Mouse (Mus musculus): ENCODE results near the gene Ercc1.
A peak's percentile ranks its signal among the peaks of the same experiment; 100 is the strongest.

The Ercc1 gene

GRCm38 (mm10) chr7:19309278-19309883, 35.2 kb upstream of the Ercc1 start:
- DNase-seq (ENCODE audit: low read depth, low spot score), result no peak

DNA sequence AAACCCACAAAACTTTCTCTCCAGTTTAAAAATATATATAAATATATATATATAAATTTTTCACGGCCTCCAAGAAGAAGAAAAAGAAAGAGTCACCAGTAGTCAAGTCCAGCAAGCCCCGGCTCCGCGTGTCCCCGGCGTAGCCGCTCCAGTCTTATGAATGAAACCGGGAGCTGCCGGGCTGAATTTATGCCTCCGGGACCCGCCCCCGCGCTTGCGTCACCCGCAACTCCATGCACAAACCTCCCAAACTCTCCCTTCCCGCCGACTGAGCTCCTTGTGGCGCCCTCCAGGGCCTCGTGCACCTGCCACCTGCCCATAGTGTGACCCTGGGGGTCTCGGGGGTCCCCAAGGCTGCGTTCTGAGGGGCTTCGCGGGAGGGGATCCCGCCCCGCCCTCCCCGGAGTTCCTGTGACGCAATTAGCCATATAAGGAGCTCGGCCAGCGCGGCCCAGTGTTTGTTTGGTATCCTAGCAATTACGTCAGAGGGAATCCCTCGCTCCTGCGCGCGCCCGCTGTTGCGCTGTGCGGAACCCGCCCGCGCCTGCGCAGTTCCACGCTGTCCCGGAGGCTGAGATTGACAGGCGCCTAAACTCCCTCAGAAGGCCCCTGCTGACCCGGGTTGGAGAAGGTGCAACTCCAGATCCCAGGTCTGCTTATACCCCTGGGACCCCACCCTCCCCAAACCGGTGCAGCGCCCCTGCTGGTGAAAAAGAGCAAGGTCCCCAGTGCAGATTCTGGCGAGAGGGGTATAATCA, 34.5 kb upstream of the Ercc1 start, which contains the start of gene Fosb:
Gene Fosb, minus strand, starts transcription at position 168 of the 758 bp plus-strand sequence.
- peak; percentile 87 for DNase-seq (ENCODE audit: low read depth, low spot score)

DNA sequence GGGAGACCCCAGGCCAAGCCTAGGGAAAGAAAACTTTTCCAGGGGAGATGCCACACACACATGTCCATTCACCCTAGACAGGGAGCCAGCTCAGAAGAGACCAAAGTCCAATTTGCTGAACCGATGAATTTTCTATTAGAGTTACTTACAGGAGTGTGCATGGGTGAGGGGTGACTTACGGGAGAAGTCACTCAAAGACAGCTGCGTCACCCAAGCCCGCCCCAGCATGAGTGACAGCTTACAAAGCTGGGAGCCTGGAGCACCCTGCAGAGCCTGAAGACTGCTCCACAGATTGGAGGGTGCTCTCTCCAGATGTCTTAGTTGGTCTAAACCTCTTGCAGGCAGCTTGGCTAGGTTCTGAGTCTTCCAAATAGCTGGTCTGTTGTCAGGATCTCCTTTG, 32.6 kb upstream of the Ercc1 start:
- DNase-seq (ENCODE audit: low read depth, low spot score), result no peak

DNA sequence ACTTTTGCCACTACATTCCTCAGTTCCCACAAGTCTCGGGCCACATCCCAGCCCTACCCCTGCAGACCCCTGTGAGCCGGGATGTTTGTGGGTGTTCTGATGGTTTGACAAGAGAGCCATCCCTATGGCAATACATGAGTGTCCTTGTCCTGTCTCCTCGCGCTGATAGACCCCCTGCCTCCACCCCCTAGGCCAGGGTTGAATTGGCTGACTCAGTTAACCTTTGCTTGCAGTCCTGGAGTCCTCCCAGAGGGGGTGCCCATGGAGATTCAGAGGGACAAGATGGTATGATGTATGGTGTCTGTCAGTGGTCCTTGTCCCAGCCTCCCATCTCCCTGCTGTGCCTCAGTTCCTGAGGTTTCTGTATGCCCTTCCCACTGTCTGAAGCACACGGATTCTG, 30.5 kb upstream of the Ercc1 start:
- DNase-seq (ENCODE audit: low read depth, low spot score), result no peak

DNA sequence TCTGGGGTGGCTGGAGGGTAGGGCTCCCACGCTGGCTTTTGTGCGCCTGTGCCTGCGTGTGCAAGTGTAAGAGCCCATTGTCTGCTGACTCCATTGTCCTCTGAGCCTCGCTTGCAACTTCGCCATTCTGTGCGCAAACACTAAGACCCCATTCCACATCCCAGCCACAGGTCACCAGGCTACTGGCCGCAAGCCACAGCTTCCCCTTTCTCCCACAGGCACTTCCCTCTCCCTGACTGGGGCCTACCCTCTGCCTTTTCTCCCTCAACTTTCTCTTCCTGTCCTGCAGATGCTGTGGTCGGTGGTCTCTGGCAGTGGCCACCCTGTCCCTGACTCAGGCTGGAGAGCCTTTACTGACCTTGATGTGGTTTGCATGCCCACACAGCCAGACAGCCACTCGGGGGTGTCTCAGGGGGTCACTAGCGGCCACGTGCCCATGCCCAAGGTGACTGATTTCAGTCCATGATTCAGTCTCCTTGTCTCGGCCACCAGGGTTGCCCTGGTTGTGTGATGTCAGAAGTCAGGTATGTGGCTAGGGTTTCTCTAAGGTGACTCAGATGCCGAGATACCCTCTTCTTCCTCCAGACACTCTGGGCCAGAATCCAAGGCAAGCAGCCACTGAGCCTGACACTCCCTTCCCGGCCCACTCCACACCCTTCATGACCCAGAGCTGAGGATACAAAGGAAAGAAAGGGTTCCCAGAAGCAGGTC, 28.0 kb upstream of the Ercc1 start:
- no peak for DNase-seq (ENCODE audit: low read depth, low spot score)

DNA sequence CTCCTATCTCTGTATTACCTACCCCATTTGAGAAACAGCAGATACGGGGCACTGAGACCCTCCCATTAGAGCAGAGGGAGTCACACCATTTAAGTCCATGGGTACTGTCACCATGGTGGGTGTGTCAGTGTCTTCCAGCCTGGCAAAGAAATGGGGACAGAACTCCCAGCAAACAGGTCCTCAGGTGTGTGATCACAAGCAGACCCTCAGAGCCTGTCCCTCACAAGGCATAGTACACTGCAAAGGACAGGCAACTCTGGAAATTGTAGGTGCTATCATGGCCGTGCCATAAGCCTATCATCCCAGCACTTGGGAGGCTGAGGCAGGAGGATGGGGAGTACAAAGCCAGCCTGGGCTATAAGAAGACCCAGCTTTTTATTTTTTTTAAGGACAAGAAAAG, 26.4 kb upstream of the Ercc1 start:
- no peak for DNase-seq (ENCODE audit: low read depth, low spot score)

- DNase-seq (ENCODE audit: low read depth, low spot score), result no peak
Measured at GRCm38 (mm10) chr7:19318676-19319075, 25.9 kb upstream of the Ercc1 start.

DNA sequence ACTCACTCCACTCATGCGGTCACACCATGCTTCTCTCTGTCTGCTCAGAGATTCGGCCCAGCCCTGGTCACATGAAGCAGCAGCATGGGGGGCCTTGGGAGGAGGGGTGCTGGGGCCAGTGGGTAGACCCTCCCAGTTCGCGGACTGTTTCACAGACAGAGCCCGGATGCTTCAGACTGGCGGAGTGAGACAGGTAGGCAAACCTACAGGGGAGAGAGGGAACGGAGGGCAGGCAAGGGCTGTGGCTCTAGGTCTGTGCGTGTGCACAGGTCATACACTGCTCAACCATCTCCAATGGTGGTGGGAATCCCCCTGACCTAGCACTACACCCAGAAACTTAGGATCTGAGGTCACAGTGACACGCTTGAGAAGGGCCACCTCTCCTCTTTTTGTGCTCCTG, 25.1 kb upstream of the Ercc1 start:
- DNase-seq (ENCODE audit: low read depth, low spot score), result no peak

GRCm38 (mm10) chr7:19319906-19320305, 24.7 kb upstream of the Ercc1 start:
- DNase-seq (ENCODE audit: low read depth, low spot score), result peak; percentile 92

DNA sequence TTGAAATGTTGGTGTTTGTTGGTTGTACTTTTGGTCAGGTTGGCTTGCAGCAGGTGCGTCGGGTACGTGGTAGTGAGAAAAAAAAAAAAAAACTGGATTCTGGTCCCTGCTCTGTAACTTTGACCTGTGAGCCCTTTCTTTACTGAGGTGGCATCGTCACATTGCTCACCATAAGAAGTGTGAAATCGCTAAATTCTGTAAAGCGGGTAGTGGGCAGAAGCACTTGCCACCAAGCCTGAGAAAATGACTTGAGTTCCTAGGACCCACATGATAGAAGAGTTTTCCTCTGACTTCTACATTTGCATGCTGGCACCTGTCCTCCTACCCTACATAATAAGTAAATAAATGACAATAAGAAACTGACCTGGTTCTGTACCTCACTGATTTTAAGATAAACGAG, 23.9 kb upstream of the Ercc1 start:
- no peak for DNase-seq (ENCODE audit: low read depth, low spot score)

GRCm38 (mm10) chr7:19321464-19321863, 23.1 kb upstream of the Ercc1 start:
- no peak for DNase-seq (ENCODE audit: low read depth, low spot score)

- DNase-seq (ENCODE audit: low read depth, low spot score), result no peak
Measured at GRCm38 (mm10) chr7:19322489-19322888, 22.1 kb upstream of the Ercc1 start.

DNA sequence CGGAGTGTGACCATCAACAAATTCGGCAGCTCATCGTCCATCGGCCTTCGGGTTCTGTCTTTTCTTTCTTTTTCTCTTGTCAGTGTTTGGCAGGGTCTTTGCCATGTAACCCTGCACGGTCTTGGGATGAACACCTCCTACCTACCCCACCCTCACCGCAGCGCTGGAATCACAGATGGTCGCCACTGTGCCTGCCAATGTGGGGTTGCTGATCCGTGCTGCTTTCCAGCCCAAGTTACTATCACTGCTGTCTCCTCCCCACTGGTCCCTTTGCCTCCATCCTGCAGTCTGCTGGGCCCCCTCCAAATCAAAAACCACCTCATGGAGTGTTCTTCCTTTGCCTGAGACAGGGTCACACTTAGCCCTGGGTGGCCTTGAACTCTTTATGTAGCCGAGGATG, 20.4 kb upstream of the Ercc1 start:
- DNase-seq (ENCODE audit: low read depth, low spot score), result no peak

GRCm38 (mm10) chr7:19325262-19326199, 19.0 kb upstream of the Ercc1 start:
- no peak for DNase-seq (ENCODE audit: low read depth, low spot score)

DNA sequence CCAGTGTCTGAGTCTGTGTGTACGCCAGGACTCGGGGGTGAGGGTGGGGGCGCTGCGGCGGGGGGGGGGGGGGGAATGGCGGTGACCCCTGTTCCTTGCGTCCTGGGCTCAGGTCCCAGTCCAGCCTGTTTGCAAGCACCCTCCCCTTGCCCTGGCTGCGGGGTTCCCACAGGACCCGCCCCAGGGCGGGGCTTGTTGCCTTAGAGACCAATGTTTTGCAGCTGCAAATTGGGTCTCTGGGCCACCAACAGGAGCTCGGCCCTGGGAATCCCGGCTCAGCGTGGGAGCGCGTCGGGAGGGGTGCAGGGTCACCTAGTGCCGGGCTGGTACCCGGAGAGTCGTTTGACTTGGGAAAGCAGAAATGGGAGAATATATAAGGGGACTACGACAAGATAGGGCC, 18.2 kb upstream of the Ercc1 start:
- no peak for DNase-seq (ENCODE audit: low read depth, low spot score)

DNA sequence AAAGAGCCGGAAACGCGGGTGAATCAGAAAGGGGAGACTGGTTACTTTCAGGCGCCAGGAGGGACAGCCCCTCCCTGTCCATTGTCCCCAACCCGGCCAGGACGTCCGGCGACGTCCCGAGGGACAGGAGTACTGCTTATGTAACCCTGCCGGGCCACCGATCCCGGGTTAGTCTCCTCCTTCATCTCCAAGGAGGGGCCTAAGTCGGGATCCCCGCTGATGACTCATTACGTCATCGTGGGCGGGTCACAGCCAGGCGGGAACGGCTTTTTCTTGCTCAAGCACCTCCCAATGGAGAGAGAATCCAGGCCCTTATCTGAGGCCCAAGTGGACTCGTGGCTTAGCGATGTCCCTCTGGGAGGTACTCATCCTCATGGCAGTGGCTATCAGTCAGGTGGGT, 17.4 kb upstream of the Ercc1 start:
- no peak for DNase-seq (ENCODE audit: low read depth, low spot score)

DNA sequence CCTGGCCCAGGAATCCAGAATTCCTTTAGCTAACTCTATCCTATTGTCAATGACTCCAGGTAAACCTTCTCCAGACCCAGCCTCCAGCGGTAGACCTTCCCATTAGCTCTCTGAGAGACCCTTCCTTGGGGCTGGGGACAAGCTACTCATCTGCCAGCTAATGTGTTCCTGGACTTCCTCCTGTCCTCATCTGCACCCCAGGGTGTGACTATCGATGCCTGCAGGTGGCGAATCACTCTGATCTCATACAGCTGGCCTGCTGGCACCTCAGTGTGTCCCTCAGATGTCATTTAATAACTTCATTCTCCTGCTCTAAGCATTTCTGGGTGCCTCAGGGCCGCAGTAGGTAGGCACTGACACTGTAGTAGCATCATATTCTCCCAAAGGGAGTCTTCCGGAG, 16.8 kb upstream of the Ercc1 start:
- DNase-seq (ENCODE audit: low read depth, low spot score), result no peak

DNA sequence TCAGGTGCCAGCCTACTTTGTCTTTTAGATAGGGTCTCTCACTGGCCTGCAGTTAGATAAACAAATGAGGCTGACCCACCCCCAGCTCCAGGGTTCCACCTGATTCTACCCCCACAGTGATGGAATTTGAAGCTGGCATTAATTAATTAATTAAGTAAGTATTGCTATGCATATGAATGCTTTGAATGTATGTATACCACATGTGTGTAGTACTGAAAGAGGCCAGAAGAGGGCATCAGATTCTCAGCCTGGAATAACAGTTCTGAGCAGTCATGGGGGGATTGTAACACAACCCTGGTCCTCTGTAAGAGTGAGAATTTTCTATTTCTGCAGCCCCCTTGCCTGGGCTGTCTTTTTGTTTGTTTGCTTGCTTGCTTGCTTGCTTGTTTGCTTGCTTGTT, 16.2 kb upstream of the Ercc1 start:
- DNase-seq (ENCODE audit: low read depth, low spot score), result no peak

- DNase-seq (ENCODE audit: low read depth, low spot score), result no peak
Measured at GRCm38 (mm10) chr7:19331910-19332309, 12.7 kb upstream of the Ercc1 start.

DNA sequence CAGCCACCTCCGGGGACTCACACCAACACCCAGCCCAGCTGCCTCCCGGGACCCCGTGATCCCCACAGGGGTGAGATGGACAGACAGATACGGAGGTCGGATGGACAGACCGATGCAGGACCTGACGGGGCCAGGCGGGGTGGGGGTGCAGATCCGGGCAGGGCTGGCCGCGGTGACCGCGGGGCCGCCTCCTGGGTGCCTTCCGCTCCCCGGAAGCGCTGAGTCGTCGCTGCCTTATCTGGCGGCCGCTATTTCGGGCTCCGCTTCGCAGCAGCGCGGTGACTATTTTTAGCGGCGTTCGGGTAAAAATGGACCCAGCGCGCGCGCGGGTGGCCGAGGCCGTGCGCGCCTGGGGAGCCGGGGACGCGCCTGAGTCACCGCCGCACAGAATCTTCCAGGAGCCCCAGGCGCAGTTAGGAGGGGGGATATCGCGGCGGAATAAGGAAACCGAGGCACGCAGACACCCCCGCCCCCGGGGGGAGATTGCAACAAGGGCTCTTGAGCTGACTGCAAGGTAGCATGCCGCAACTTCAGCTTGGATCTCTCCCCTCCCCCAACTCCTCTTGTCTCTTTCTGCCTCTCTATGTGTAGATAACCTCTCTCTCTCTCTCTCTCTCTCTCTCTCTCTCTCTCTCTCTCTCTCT, 11.7 kb upstream of the Ercc1 start:
- DNase-seq (ENCODE audit: low read depth, low spot score), result no peak

DNA sequence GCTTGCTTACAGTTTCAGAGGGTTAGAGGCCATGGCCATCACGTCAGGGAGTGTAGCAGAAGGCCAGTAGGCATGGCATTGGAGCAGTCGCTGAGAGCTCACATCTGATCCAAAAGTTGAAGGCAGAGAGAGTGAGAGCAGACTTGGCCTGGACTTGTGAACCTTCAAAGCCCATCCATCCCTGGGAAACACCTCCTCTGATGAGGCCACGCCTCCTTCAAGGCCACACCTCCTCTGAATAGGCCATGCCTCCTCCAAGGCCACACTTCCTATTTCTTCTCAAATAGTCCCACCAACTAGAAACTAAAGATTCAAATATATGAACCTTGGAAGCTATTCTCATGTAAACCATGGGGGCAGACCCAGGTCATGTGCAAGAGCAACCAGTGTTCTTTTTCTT, 9.0 kb upstream of the Ercc1 start:
- DNase-seq (ENCODE audit: low read depth, low spot score), result no peak
